Mouse (Mus musculus): Measurements from ENCODE around the gene Man1a2. TPM values are rescaled to one million over a fixed set of nuclear protein-coding genes. Genes with fewer than 3 reads are reported as not detected.

Gene Man1a2
- polyA plus RNA-seq, 1 experiment from 2014 or later, result 57.8 TPM

GRCm38 (mm10) chr3:100715367-100715766 is 30.1 kb upstream of the Man1a2 start:
- WGBS, result 81% methylated on average over 4 of the region's 4 CpGs
- Histone ChIP-seq H3K27me3 (ENCODE audit: control insufficient read depth, insufficient read depth, low read length) (no peaks in the 10 kb centered on the region), H3K9ac (ENCODE audit: low read length) (no peak overlapping the region), H3K36me3 (ENCODE audit: control insufficient read depth, insufficient read depth, low read length) (no peaks in the 10 kb centered on the region), H3K4me3 (ENCODE audit: low read depth, low read length) (no peak overlapping the region), H3K4me2 (ENCODE audit: low read depth) (no peak overlapping the region), H3K4me1 (ENCODE audit: control insufficient read depth, insufficient read depth, low read length) (peaks cover 3% of the 10 kb centered on the region; the same call in 1 of the 2 replicates), H3K27ac (ENCODE audit: low read depth, low read length) (no peak overlapping the region), H3K9me3 (ENCODE audit: control insufficient read depth, low read length) (no peaks in the 10 kb centered on the region)
- DNase-seq (ENCODE audit: low spot score) (no peak), ATAC-seq (ENCODE audit: insufficient read depth, low FRiP score, low TSS enrichment) (no peak)

- 75% methylated on average over 11 of the region's 11 CpGs for WGBS
- no peak overlapping the region for H3K27ac ChIP-seq (ENCODE audit: low read depth, low read length)
- H3K27me3 ChIP-seq (ENCODE audit: control insufficient read depth, insufficient read depth, low read length), result no peaks in the 10 kb centered on the region
- H3K9me3 ChIP-seq (ENCODE audit: control insufficient read depth, low read length), result no peaks in the 10 kb centered on the region
- no peak overlapping the region for H3K4me3 ChIP-seq (ENCODE audit: low read depth, low read length)
- H3K9ac ChIP-seq (ENCODE audit: low read length), result no peak overlapping the region
- no peak for DNase-seq (ENCODE audit: low spot score)
- no peak overlapping the region for H3K4me2 ChIP-seq (ENCODE audit: low read depth)
- no peaks in the 10 kb centered on the region for H3K36me3 ChIP-seq (ENCODE audit: control insufficient read depth, insufficient read depth, low read length)
- H3K4me1 ChIP-seq (ENCODE audit: control insufficient read depth, insufficient read depth, low read length), result peaks cover 3% of the 10 kb centered on the region; the same call in 1 of the 2 replicates
- ATAC-seq (ENCODE audit: insufficient read depth, low FRiP score, low TSS enrichment), result no peak
Measured at GRCm38 (mm10) chr3:100713142-100714005, 28.1 kb upstream of the Man1a2 start.

- DNase-seq (ENCODE audit: low spot score) (peak; percentile 13), ATAC-seq (ENCODE audit: insufficient read depth, low FRiP score, low TSS enrichment) (no peak)
- no peak overlapping the region for H3K9ac ChIP-seq (ENCODE audit: low read length)
- no peak overlapping the region for H3K27ac ChIP-seq (ENCODE audit: low read depth, low read length)
- no peaks in the 10 kb centered on the region for H3K27me3 ChIP-seq (ENCODE audit: control insufficient read depth, insufficient read depth, low read length)
- no peaks in the 10 kb centered on the region for H3K36me3 ChIP-seq (ENCODE audit: control insufficient read depth, insufficient read depth, low read length)
- no peak overlapping the region for H3K4me2 ChIP-seq (ENCODE audit: low read depth)
- no peaks in the 10 kb centered on the region for H3K9me3 ChIP-seq (ENCODE audit: control insufficient read depth, low read length)
- 72% methylated on average over 7 of the region's 7 CpGs for WGBS
- peaks cover 3% of the 10 kb centered on the region; the same call in 1 of the 2 replicates for H3K4me1 ChIP-seq (ENCODE audit: control insufficient read depth, insufficient read depth, low read length)
- H3K4me3 ChIP-seq (ENCODE audit: low read depth, low read length), result no peak overlapping the region
Measured at GRCm38 (mm10) chr3:100712140-100712539, 26.8 kb upstream of the Man1a2 start.

GRCm38 (mm10) chr3:100711486-100711885 is 26.2 kb upstream of the Man1a2 start:
- H3K9me3 ChIP-seq (ENCODE audit: control insufficient read depth, low read length), result no peaks in the 10 kb centered on the region
- no peak overlapping the region for H3K4me3 ChIP-seq (ENCODE audit: low read depth, low read length)
- peaks cover 3% of the 10 kb centered on the region; the same call in 1 of the 2 replicates for H3K4me1 ChIP-seq (ENCODE audit: control insufficient read depth, insufficient read depth, low read length)
- H3K27ac ChIP-seq (ENCODE audit: low read depth, low read length), result no peak overlapping the region
- H3K36me3 ChIP-seq (ENCODE audit: control insufficient read depth, insufficient read depth, low read length), result no peaks in the 10 kb centered on the region
- DNase-seq (ENCODE audit: low spot score), result no peak
- 42% methylated on average over 4 of the region's 4 CpGs for WGBS
- ATAC-seq (ENCODE audit: insufficient read depth, low FRiP score, low TSS enrichment), result no peak
- no peaks in the 10 kb centered on the region for H3K27me3 ChIP-seq (ENCODE audit: control insufficient read depth, insufficient read depth, low read length)
- no peak overlapping the region for H3K9ac ChIP-seq (ENCODE audit: low read length)
- no peak overlapping the region for H3K4me2 ChIP-seq (ENCODE audit: low read depth)

GRCm38 (mm10) chr3:100707117-100707516 is 21.8 kb upstream of the Man1a2 start:
- Histone ChIP-seq H3K4me2 (ENCODE audit: low read depth) (no peak overlapping the region), H3K27me3 (ENCODE audit: control insufficient read depth, insufficient read depth, low read length) (no peaks in the 10 kb centered on the region), H3K4me3 (ENCODE audit: low read depth, low read length) (no peak overlapping the region), H3K9ac (ENCODE audit: low read length) (no peak overlapping the region), H3K4me1 (ENCODE audit: control insufficient read depth, insufficient read depth, low read length) (peaks cover 3% of the 10 kb centered on the region; the same call in 1 of the 2 replicates), H3K27ac (ENCODE audit: low read depth, low read length) (no peak overlapping the region), H3K36me3 (ENCODE audit: control insufficient read depth, insufficient read depth, low read length) (no peaks in the 10 kb centered on the region), H3K9me3 (ENCODE audit: control insufficient read depth, low read length) (no peaks in the 10 kb centered on the region)
- ATAC-seq (ENCODE audit: insufficient read depth, low FRiP score, low TSS enrichment), result no peak
- DNase-seq (ENCODE audit: low spot score), result no peak
- 72% methylated on average over 4 of the region's 4 CpGs for WGBS

GRCm38 (mm10) chr3:100705128-100705667 is 19.9 kb upstream of the Man1a2 start:
- no peaks in the 10 kb centered on the region for H3K9me3 ChIP-seq (ENCODE audit: control insufficient read depth, low read length)
- WGBS, result 76% methylated on average over 11 of the region's 11 CpGs
- H3K4me2 ChIP-seq (ENCODE audit: low read depth), result no peak overlapping the region
- no peak overlapping the region for H3K4me3 ChIP-seq (ENCODE audit: low read depth, low read length)
- no peak overlapping the region for H3K27ac ChIP-seq (ENCODE audit: low read depth, low read length)
- H3K27me3 ChIP-seq (ENCODE audit: control insufficient read depth, insufficient read depth, low read length), result no peaks in the 10 kb centered on the region
- DNase-seq (ENCODE audit: low spot score) (no peak), ATAC-seq (ENCODE audit: insufficient read depth, low FRiP score, low TSS enrichment) (no peak)
- no peaks in the 10 kb centered on the region for H3K36me3 ChIP-seq (ENCODE audit: control insufficient read depth, insufficient read depth, low read length)
- H3K9ac ChIP-seq (ENCODE audit: low read length), result no peak overlapping the region
- no peaks in the 10 kb centered on the region for H3K4me1 ChIP-seq (ENCODE audit: control insufficient read depth, insufficient read depth, low read length)

GRCm38 (mm10) chr3:100703847-100704644 is 18.7 kb upstream of the Man1a2 start:
- H3K4me1 ChIP-seq (ENCODE audit: control insufficient read depth, insufficient read depth, low read length), result no peaks in the 10 kb centered on the region
- DNase-seq (ENCODE audit: low spot score), result no peak
- no peaks in the 10 kb centered on the region for H3K27me3 ChIP-seq (ENCODE audit: control insufficient read depth, insufficient read depth, low read length)
- no peak for ATAC-seq (ENCODE audit: insufficient read depth, low FRiP score, low TSS enrichment)
- no peak overlapping the region for H3K4me2 ChIP-seq (ENCODE audit: low read depth)
- no peaks in the 10 kb centered on the region for H3K36me3 ChIP-seq (ENCODE audit: control insufficient read depth, insufficient read depth, low read length)
- H3K9ac ChIP-seq (ENCODE audit: low read length), result no peak overlapping the region
- H3K9me3 ChIP-seq (ENCODE audit: control insufficient read depth, low read length), result no peaks in the 10 kb centered on the region
- H3K4me3 ChIP-seq (ENCODE audit: low read depth, low read length), result no peak overlapping the region
- H3K27ac ChIP-seq (ENCODE audit: low read depth, low read length), result no peak overlapping the region
- 76% methylated on average over 22 of the region's 22 CpGs for WGBS

- H3K4me1 ChIP-seq (ENCODE audit: control insufficient read depth, insufficient read depth, low read length), result no peaks in the 10 kb centered on the region
- no peaks in the 10 kb centered on the region for H3K36me3 ChIP-seq (ENCODE audit: control insufficient read depth, insufficient read depth, low read length)
- H3K9ac ChIP-seq (ENCODE audit: low read length), result no peak overlapping the region
- H3K4me3 ChIP-seq (ENCODE audit: low read depth, low read length), result no peak overlapping the region
- H3K4me2 ChIP-seq (ENCODE audit: low read depth), result no peak overlapping the region
- no peak for ATAC-seq (ENCODE audit: insufficient read depth, low FRiP score, low TSS enrichment)
- no peak overlapping the region for H3K27ac ChIP-seq (ENCODE audit: low read depth, low read length)
- no peaks in the 10 kb centered on the region for H3K27me3 ChIP-seq (ENCODE audit: control insufficient read depth, insufficient read depth, low read length)
- WGBS, result 73% methylated on average over 15 of the region's 15 CpGs
- DNase-seq (ENCODE audit: low spot score), result no peak
- no peaks in the 10 kb centered on the region for H3K9me3 ChIP-seq (ENCODE audit: control insufficient read depth, low read length)
Measured at GRCm38 (mm10) chr3:100702875-100703846, 17.9 kb upstream of the Man1a2 start.

Measured in neural tube, embryonic 11.5 days (tissue).